Mouse (Mus musculus) lung, postnatal 14 days (tissue): ENCODE measurements at regions not wholly inside any gene's neighbourhood (a gene's known extent, or its start where the extent isn't known, plus 50 kb on each side); places are given as distances from the start of the nearest gene placed in this dataset.

Experiments
- DNase-seq: peaks from one replicate; pipeline ENCODE4 v3.0.0; 2021

- no peak for DNase-seq
Observed at GRCm38 (mm10) chr14:105494415-105494814, 236.0 kb downstream of the Ndfip2 start.

GRCm38 (mm10) chr14:105490158-105490557 is 231.8 kb downstream of the Ndfip2 start:
- no peak for DNase-seq

GRCm38 (mm10) chr14:105483352-105484083 is 225.1 kb downstream of the Ndfip2 start:
- peak; percentile 52 for DNase-seq

GRCm38 (mm10) chr14:105482644-105483351 is 224.4 kb downstream of the Ndfip2 start:
- DNase-seq, result no peak

- DNase-seq, result no peak
Observed at GRCm38 (mm10) chr14:105480048-105480447, 221.7 kb downstream of the Ndfip2 start.

GRCm38 (mm10) chr14:105474991-105475553 is 216.7 kb downstream of the Ndfip2 start:
- peak; percentile 49 for DNase-seq

GRCm38 (mm10) chr14:105448919-105449458 is 190.6 kb downstream of the Ndfip2 start:
- peak; percentile 27 for DNase-seq

- DNase-seq, result no peak
Observed at GRCm38 (mm10) chr14:105447088-105447487, 188.7 kb downstream of the Ndfip2 start.

- no peak for DNase-seq
Observed at GRCm38 (mm10) chr14:105435343-105435742, 177.0 kb downstream of the Ndfip2 start.

- DNase-seq, result no peak
Observed at GRCm38 (mm10) chr14:105433456-105433855, 175.1 kb downstream of the Ndfip2 start.

- no peak for DNase-seq
Observed at GRCm38 (mm10) chr14:105432670-105433069, 174.3 kb downstream of the Ndfip2 start.

- no peak for DNase-seq
Observed at GRCm38 (mm10) chr14:105431584-105431983, 173.2 kb downstream of the Ndfip2 start.

- DNase-seq, result no peak
Observed at GRCm38 (mm10) chr14:105429664-105430257, 171.4 kb downstream of the Ndfip2 start.

GRCm38 (mm10) chr14:105427474-105427901 is 169.1 kb downstream of the Ndfip2 start:
- DNase-seq, result no peak

GRCm38 (mm10) chr14:105426597-105427334 is 168.4 kb downstream of the Ndfip2 start:
- no peak for DNase-seq

GRCm38 (mm10) chr14:105417967-105418366 is 159.6 kb downstream of the Ndfip2 start:
- no peak for DNase-seq

- no peak for DNase-seq
Observed at GRCm38 (mm10) chr14:105417458-105417960, 159.1 kb downstream of the Ndfip2 start.

GRCm38 (mm10) chr14:105416964-105417363 is 158.6 kb downstream of the Ndfip2 start:
- DNase-seq, result no peak

- no peak for DNase-seq
Observed at GRCm38 (mm10) chr14:105404662-105405061, 146.3 kb downstream of the Ndfip2 start.

- no peak for DNase-seq
Observed at GRCm38 (mm10) chr14:105404241-105404640, 145.9 kb downstream of the Ndfip2 start.

- DNase-seq, result no peak
Observed at GRCm38 (mm10) chr14:105403256-105403655, 144.9 kb downstream of the Ndfip2 start.

- DNase-seq, result no peak
Observed at GRCm38 (mm10) chr14:105402556-105402955, 144.2 kb downstream of the Ndfip2 start.
